9 mouse cellular contexts compared by ENCODE assay signal in the genomic region with DNA sequence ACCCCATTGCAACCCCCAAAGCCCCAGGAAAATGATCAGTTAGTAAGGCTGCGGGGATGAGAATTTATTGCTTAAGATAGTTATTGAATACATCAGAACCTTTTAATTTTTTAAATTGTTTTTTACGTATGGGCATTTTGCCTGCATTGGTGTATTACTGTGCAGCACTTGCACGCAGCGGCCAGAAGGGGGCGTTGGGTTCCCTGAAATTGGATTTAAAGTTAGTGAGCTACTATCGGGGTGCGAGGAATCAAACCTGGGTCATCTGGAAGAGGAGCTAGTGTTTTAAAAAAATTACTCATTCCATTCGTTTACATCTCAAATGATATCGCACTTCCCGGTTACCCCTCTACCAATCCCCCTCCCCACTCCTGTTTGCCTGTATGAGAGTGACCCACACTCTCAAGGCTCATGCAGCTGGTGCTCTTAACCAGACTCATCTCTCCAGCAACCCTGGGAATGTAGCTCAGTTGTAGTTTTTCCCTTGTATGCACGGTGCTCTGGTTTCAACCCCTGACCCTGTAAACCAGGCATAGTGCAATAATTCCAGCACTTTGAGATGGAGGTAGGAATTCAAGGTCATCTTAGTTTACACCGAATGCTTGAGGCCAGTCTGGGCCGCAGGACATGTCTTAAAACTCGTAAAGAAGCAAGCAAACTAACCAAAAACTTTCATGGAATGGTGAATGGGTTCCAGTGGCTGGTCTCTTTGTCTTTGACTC. TPM values are rescaled to one million over a fixed set of nuclear protein-coding genes. Genes with fewer than 3 reads are reported as not detected.
DNase-seq lines count a peak whose midpoint lies in the region; ATAC-seq and TF ChIP-seq lines count a peak whose summit lies in the region.
"Had no signal": no experiment of that assay in that cellular context is flagged by ENCODE, and none has a peak within 500 bp of the region (broad histone marks: within the 10 kb centered on the region; RNA-seq: fewer than 3 reads in every experiment).

No protein-coding gene starts in this region.

- no peak for ATAC-seq in heart, postnatal 0 days (ENCODE audit: insufficient read depth, low read depth)

- no peaks in the 10 kb centered on the region for H3K36me3 ChIP-seq in heart, postnatal 0 days (replicated peaks; ENCODE audit: control insufficient read depth, insufficient read depth, low read length)

- intact Hi-C loops in heart, postnatal 25 days (cut with DNase I) = no loop called here

- peak; percentile 27 for TF ChIP-seq CTCF in heart, postnatal 0 days (IDR thresholded peaks at IDR 0.05; ENCODE audit: low read depth)

- H3K9me3 ChIP-seq in heart, postnatal 0 days (replicated peaks; ENCODE audit: control insufficient read depth, low read length) = no peaks in the 10 kb centered on the region

- no peak overlapping the region for H3K27ac ChIP-seq in heart, postnatal 0 days (ENCODE audit: low read depth)

- H3K4me2 ChIP-seq in heart, postnatal 0 days (ENCODE audit: low read depth, low read length) = no peak overlapping the region

- H3K9ac ChIP-seq in heart, postnatal 0 days (replicated peaks; ENCODE audit: low read depth, low read length) = no peak overlapping the region

- no peak overlapping the region for H3K4me3 ChIP-seq in heart, postnatal 0 days (ENCODE audit: low read depth, low read length)

- H3K4me1 ChIP-seq in heart, postnatal 0 days (ENCODE audit: control insufficient read depth, insufficient read depth) = 0 out of 2 replicates have a peak, but pooled peaks cover 6% of the 10 kb centered on the region

- H3K27me3 ChIP-seq in heart, postnatal 0 days (ENCODE audit: control insufficient read depth, insufficient read depth, low read length) = no peaks in the 10 kb centered on the region

- WGBS in heart, postnatal 0 days = 63% methylated on average over 14 of the region's 14 CpGs

- TF ChIP-seq EP300 in heart, postnatal 0 days (IDR thresholded peaks at IDR 0.05; ENCODE audit: low read depth) = no peak

- DNase-seq in heart, postnatal 0 days (ENCODE audit: low spot score) = no peak
- DNase-seq in heart, postnatal 25 days (ENCODE audit: low spot score) = no peak
- DNase-seq in thymus, postnatal 14 days = peak; percentile 20
- DNase-seq in thymus, adult 18-20 months = no peak
- peak; percentile 68 for DNase-seq in induced T-regulatory cell, adult 2 months (ENCODE audit: low read depth)
- DNase-seq in testis, postnatal 14 days (ENCODE audit: low spot score) = peak; percentile 40
- DNase-seq in frontal cortex, postnatal 10 days (ENCODE audit: low spot score in 2 of 2) = no peak
- DNase-seq in urinary bladder, postnatal 14 days (ENCODE audit: low spot score) = no peak
- DNase-seq: kidney, adult 11 months had no signal

RNA-seq across cellular contexts. Expression of gene Ubr3, which starts 1.4 kb away (rescaled TPM):
- total RNA-seq in heart, postnatal 0 days (2014; rRNA removed; ENCODE audit: low replicate concordance) = 42.6 and 55.0 TPM in 2 replicates
- 9.6 and 12.9 TPM in 2 replicates for polyA plus RNA-seq in heart, postnatal 0 days (2015; fragmentation: Nextera tagmentation; extraction: Ambion mirVana)
- 100 to 1,000 TPM; 119 to 124 TPM for total RNA-seq in heart, postnatal 25 days (2021)

RNA-seq across cellular contexts. Expression of gene Mettl5, which starts 10.2 kb away (rescaled TPM):
- 7.0 and 13.1 TPM in 2 replicates for total RNA-seq in heart, postnatal 0 days (2014; rRNA removed; ENCODE audit: low replicate concordance)
- polyA plus RNA-seq in heart, postnatal 0 days (2015; fragmentation: Nextera tagmentation; extraction: Ambion mirVana) = 43.3 and 45.7 TPM in 2 replicates
- total RNA-seq in heart, postnatal 25 days (2021) = 10 to 100 TPM; 21.4 to 23.6 TPM

RNA-seq across cellular contexts. Expression of gene Ssb, which starts 34.3 kb away (rescaled TPM):
- total RNA-seq in heart, postnatal 0 days (2014; rRNA removed; ENCODE audit: low replicate concordance) = 31.0 and 31.9 TPM in 2 replicates
- 157 and 172 TPM in 2 replicates for polyA plus RNA-seq in heart, postnatal 0 days (2015; fragmentation: Nextera tagmentation; extraction: Ambion mirVana)
- 10 to 100 TPM; 59.5 to 71.5 TPM for total RNA-seq in heart, postnatal 25 days (2021)

Comparison
In these comparisons a context has a peak if more than half of its experiments do, and no peak if none do; other contexts are left out.
1. DNase-seq: peak in thymus, postnatal 14 days (single experiment), induced T-regulatory cell, adult 2 months (single experiment) and testis, postnatal 14 days (single experiment); none in heart, postnatal 0 days (single experiment), heart, postnatal 25 days (single experiment), thymus, adult 18-20 months (0 of 2), frontal cortex, postnatal 10 days (0 of 2) and urinary bladder, postnatal 14 days (single experiment).